Mouse (Mus musculus) splenic B cell, adult 2 months (primary cell): ENCODE measurements around the gene Pbx1.
"Not testable (repeated sequence)": the region's sequence is repeated elsewhere in the genome, so short reads cannot be mapped to it uniquely, and the experiment has no call there.

ENCODE experiments used
- DNase-seq: peaks from one replicate; pipeline ENCODE4 v3.0.0-alpha.2; 2011; ENCODE audit warnings: low read depth, low spot score
- H3K27me3 ChIP-seq: 2 replicates; pipeline ENCODE4 v1.6.1; 2012; ENCODE audit warnings: mild to moderate bottlenecking, low read length, moderate library complexity, mixed read lengths; ENCODE audit not compliant: control insufficient read depth, poor library complexity, insufficient read depth, severe bottlenecking
- H3K36me3 ChIP-seq: 2 replicates; pipeline ENCODE4 v1.6.1; 2012; ENCODE audit warnings: mild to moderate bottlenecking, low read length, moderate library complexity, mixed read lengths; ENCODE audit not compliant: control insufficient read depth, poor library complexity, insufficient read depth, severe bottlenecking

Gene Pbx1

GRCm38 (mm10) chr1:168432232-168432280 lies at the start of gene Pbx1:
TSS of gene Pbx1 (minus strand) at chr1:168432270.
- not testable (repeated sequence) for H3K27me3 ChIP-seq, H3K36me3 ChIP-seq, DNase-seq

GRCm38 (mm10) chr1:168479626-168480025 lies 47.6 kb upstream of the Pbx1 start:
- no peak for DNase-seq
- H3K27me3 ChIP-seq, result no peaks in the 10 kb centered on the region
- H3K36me3 ChIP-seq, result no peaks in the 10 kb centered on the region

GRCm38 (mm10) chr1:168478829-168479228 lies 46.8 kb upstream of the Pbx1 start:
- H3K27me3 ChIP-seq, result no peaks in the 10 kb centered on the region
- no peak for DNase-seq
- H3K36me3 ChIP-seq, result no peaks in the 10 kb centered on the region

- H3K27me3 ChIP-seq, result no peaks in the 10 kb centered on the region
- no peak for DNase-seq
- H3K36me3 ChIP-seq, result no peaks in the 10 kb centered on the region
These were observed 44.8 kb upstream of the Pbx1 start for GRCm38 (mm10) chr1:168476917-168477316.

GRCm38 (mm10) chr1:168476216-168476897 lies 44.3 kb upstream of the Pbx1 start:
- Histone ChIP-seq H3K27me3 (no peaks in the 10 kb centered on the region), H3K36me3 (no peaks in the 10 kb centered on the region)
- DNase-seq, result no peak

- Histone ChIP-seq H3K27me3 (no peaks in the 10 kb centered on the region), H3K36me3 (no peaks in the 10 kb centered on the region)
- DNase-seq, result no peak
These were observed 43.6 kb upstream of the Pbx1 start for GRCm38 (mm10) chr1:168475579-168476208.

GRCm38 (mm10) chr1:168473255-168474069 lies 41.4 kb upstream of the Pbx1 start:
- Histone ChIP-seq H3K36me3 (no peaks in the 10 kb centered on the region), H3K27me3 (no peaks in the 10 kb centered on the region)
- DNase-seq, result no peak

GRCm38 (mm10) chr1:168472545-168473254 lies 40.6 kb upstream of the Pbx1 start:
- H3K27me3 ChIP-seq, result no peaks in the 10 kb centered on the region
- H3K36me3 ChIP-seq, result no peaks in the 10 kb centered on the region
- DNase-seq, result no peak

- H3K36me3 ChIP-seq, result no peaks in the 10 kb centered on the region
- no peak for DNase-seq
- no peaks in the 10 kb centered on the region for H3K27me3 ChIP-seq
These were observed 27.4 kb upstream of the Pbx1 start for GRCm38 (mm10) chr1:168459426-168459825.

- DNase-seq, result no peak
- Histone ChIP-seq H3K27me3 (no peaks in the 10 kb centered on the region), H3K36me3 (no peaks in the 10 kb centered on the region)
These were observed 25.2 kb upstream of the Pbx1 start for GRCm38 (mm10) chr1:168457191-168457747.

GRCm38 (mm10) chr1:168455178-168455577 lies 23.1 kb upstream of the Pbx1 start:
- Histone ChIP-seq H3K36me3 (no peaks in the 10 kb centered on the region), H3K27me3 (no peaks in the 10 kb centered on the region)
- no peak for DNase-seq

GRCm38 (mm10) chr1:168433671-168434070 lies 1.6 kb upstream of the Pbx1 start:
- no peaks in the 10 kb centered on the region for H3K36me3 ChIP-seq
- no peaks in the 10 kb centered on the region for H3K27me3 ChIP-seq
- no peak for DNase-seq

- H3K36me3 ChIP-seq, result no peaks in the 10 kb centered on the region
- H3K27me3 ChIP-seq, result no peaks in the 10 kb centered on the region
- DNase-seq, result peak; percentile 89
These were observed 233 bp upstream of the Pbx1 start for GRCm38 (mm10) chr1:168432281-168432725.

- H3K27me3 ChIP-seq, result no peaks in the 10 kb centered on the region
- DNase-seq, result no peak
- H3K36me3 ChIP-seq, result no peaks in the 10 kb centered on the region
These were observed 299 bp downstream of the Pbx1 start for GRCm38 (mm10) chr1:168431711-168432231.
